Mouse (Mus musculus): Measurements from ENCODE around the gene B4gat1. TPM values are rescaled to one million over a fixed set of nuclear protein-coding genes. Genes with fewer than 3 reads are reported as not detected.

B4gat1 gene
- polyA plus RNA-seq, 1 experiment from 2014 or later, result 41.6 TPM

DNA sequence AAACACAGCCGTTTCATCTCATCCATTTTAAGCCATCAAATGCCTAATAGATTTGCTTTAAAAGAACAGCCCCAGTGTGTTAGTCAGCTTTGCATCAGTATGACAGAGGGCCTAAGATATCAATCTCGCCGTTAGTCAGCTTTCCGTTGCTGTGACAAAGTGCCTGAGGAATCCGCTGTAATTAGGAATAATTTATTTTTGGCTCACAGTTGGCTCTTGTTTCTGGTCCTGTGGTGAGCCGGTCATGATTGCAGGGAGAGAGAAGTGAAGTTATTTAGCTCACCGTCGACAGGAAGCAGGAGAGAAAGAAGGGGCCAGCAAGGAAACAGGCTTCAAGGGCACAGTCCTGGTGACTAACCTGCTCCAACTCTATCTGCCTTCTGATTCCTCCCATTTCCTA lies 25.5 kb upstream of the B4gat1 start:
- no peaks in the 10 kb centered on the region for H3K36me3 ChIP-seq
- H3K27ac ChIP-seq, result no peak overlapping the region
- H3K9me3 ChIP-seq, result no peaks in the 10 kb centered on the region
- 78% methylated on average over 8 of the region's 8 CpGs for WGBS
- 0 out of 2 replicates have a peak, but pooled peaks cover 3% of the 10 kb centered on the region for H3K27me3 ChIP-seq (ENCODE audit: insufficient read depth, poor library complexity, severe bottlenecking)
- peaks cover 11% of the 10 kb centered on the region for H3K4me1 ChIP-seq (replicated peaks)
- no peak for DNase-seq (ENCODE audit: low spot score)
- H3K4me3 ChIP-seq, result no peak overlapping the region

DNA sequence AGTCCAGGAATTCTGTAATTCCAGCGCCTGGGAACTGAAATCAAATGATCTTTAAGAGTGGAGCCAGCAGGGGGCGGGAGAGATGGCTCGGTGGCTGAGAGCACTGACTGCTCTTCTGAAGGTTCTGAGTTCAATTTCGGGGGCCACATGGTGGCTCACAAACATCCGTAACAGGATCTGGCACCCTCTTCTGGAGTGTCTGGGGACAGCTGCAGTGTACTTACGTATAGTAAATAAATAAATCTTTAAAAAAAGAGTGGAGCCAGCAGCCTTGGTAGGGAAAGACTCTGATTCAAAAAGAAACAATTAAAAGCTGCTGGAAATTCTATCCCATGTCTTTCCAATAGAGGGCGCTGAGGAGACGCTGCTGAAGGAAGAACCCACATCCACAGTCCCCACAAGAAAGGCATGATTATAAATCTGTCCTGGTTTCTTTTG lies 23.6 kb upstream of the B4gat1 start:
- Histone ChIP-seq H3K27me3 (ENCODE audit: insufficient read depth, poor library complexity, severe bottlenecking) (0 out of 2 replicates have a peak, but pooled peaks cover 3% of the 10 kb centered on the region), H3K4me3 (no peak overlapping the region), H3K9me3 (no peaks in the 10 kb centered on the region), H3K27ac (no peak overlapping the region), H3K4me1 (replicated peaks) (peaks cover 11% of the 10 kb centered on the region), H3K36me3 (no peaks in the 10 kb centered on the region)
- WGBS, result 21% methylated on average over 8 of the region's 8 CpGs
- DNase-seq (ENCODE audit: low spot score), result peak; percentile 40

DNA sequence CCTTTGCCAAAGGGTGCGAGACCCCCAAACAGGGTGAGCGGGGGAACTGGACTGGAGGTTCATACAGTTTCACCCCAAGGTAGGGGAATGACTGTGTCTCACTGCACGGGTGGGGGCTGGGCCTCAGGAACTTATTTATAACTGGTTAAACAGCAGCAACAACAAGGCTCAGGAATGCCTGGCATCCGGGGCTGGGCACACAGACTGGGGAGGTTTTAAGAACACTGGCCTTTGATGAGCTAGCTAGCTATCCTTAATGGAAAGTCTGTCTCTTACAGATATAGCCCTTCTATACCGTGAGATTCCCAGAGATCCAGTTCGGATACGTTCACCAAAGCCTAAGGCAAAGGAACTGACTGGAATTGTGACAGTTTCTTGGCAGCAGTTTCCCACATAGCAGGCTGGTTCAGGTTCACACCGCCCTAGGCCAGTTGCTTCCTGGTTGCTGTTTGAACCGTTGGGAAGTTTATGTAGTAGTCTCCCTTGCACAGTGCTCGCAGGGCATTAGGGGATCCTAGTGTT lies 22.3 kb upstream of the B4gat1 start:
- H3K27ac ChIP-seq, result peak overlapping the region; percentile 45; the same call in 1 of the 2 replicates
- peaks cover 11% of the 10 kb centered on the region for H3K4me1 ChIP-seq (replicated peaks)
- 0 out of 2 replicates have a peak overlapping the region, but pooled peaks have one; percentile 11 for H3K4me3 ChIP-seq

GRCm38 (mm10) chr19:5016782-5017181 lies 21.8 kb upstream of the B4gat1 start:
- H3K4me3 ChIP-seq, result 0 out of 2 replicates have a peak overlapping the region, but pooled peaks have one; percentile 11
- no peaks in the 10 kb centered on the region for H3K36me3 ChIP-seq
- H3K27ac ChIP-seq, result peak overlapping the region; percentile 45; the same call in 1 of the 2 replicates
- WGBS, result 23% methylated on average over 12 of the region's 12 CpGs
- H3K27me3 ChIP-seq (ENCODE audit: insufficient read depth, poor library complexity, severe bottlenecking), result 0 out of 2 replicates have a peak, but pooled peaks cover 3% of the 10 kb centered on the region
- H3K4me1 ChIP-seq (replicated peaks), result peaks cover 11% of the 10 kb centered on the region
- H3K9me3 ChIP-seq, result no peaks in the 10 kb centered on the region
- DNase-seq (ENCODE audit: low spot score), result peak; percentile 80

More for the DNA sequence above, 22.3 kb upstream of the B4gat1 start:
- Histone ChIP-seq H3K36me3 (no peaks in the 10 kb centered on the region), H3K9me3 (no peaks in the 10 kb centered on the region), H3K27me3 (ENCODE audit: insufficient read depth, poor library complexity, severe bottlenecking) (0 out of 2 replicates have a peak, but pooled peaks cover 3% of the 10 kb centered on the region)
- DNase-seq (ENCODE audit: low spot score), result no peak
- 45% methylated on average over 10 of the region's 10 CpGs for WGBS

DNA sequence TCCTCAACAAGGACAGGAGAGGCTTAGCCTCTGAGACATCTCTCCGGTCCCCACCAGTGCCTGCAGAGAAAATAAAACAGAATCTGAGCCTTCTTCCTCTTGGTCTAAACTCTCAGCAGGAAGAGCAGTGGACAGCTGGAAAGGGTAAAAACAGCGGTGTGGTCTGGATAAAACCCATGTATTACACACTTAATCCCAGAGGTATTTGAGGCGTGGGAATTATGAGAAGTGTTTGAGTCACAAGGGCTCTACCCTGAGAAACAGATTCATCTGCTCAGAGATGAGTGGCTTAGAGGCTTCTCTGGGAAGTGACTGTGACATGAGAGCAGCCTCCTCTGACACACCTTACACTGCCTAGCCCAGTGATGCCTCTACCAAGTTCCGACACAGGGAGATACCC lies 21.0 kb upstream of the B4gat1 start:
- WGBS, result 85% methylated on average over 4 of the region's 4 CpGs
- Histone ChIP-seq H3K4me3 (no peak overlapping the region), H3K4me1 (replicated peaks) (peaks cover 11% of the 10 kb centered on the region)

DNA sequence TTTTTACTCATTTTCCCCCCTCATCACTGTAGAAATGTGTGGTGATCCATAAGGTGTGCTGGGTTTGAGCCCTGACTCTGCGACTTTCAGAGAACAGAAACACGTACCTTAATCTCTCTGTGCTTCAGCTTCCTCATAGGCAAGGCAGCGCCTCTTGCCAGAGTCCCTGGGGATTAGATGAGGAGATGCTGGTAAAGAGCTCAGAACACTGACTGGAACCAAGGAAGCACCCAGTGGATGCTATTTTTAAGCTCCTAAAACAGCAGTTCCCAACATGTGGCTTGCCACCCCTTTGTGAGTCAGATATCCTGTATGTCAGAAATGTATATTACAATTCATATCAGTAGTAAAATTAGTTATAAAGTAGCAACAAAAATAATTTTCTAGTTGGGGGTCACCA lies 20.4 kb upstream of the B4gat1 start:
- peaks cover 11% of the 10 kb centered on the region for H3K4me1 ChIP-seq (replicated peaks)
- 74% methylated on average over 3 of the region's 3 CpGs for WGBS

More for the DNA sequence above, 21.0 kb upstream of the B4gat1 start:
- Histone ChIP-seq H3K27me3 (ENCODE audit: insufficient read depth, poor library complexity, severe bottlenecking) (0 out of 2 replicates have a peak, but pooled peaks cover 3% of the 10 kb centered on the region), H3K9me3 (no peaks in the 10 kb centered on the region), H3K36me3 (no peaks in the 10 kb centered on the region), H3K27ac (no peak overlapping the region)
- DNase-seq (ENCODE audit: low spot score), result no peak

GRCm38 (mm10) chr19:5021416-5021815 lies 17.2 kb upstream of the B4gat1 start:
- Histone ChIP-seq H3K4me1 (replicated peaks) (peaks cover 21% of the 10 kb centered on the region), H3K4me3 (no peak overlapping the region), H3K27me3 (ENCODE audit: insufficient read depth, poor library complexity, severe bottlenecking) (0 out of 2 replicates have a peak, but pooled peaks cover 3% of the 10 kb centered on the region), H3K9me3 (no peaks in the 10 kb centered on the region), H3K36me3 (peaks cover 6% of the 10 kb centered on the region), H3K27ac (no peak overlapping the region)
- DNase-seq (ENCODE audit: low spot score), result no peak
- 96% methylated on average over 2 of the region's 2 CpGs for WGBS

More for the DNA sequence above, 20.4 kb upstream of the B4gat1 start:
- H3K27ac ChIP-seq, result no peak overlapping the region
- no peak overlapping the region for H3K4me3 ChIP-seq
- H3K9me3 ChIP-seq, result no peaks in the 10 kb centered on the region
- 0 out of 2 replicates have a peak, but pooled peaks cover 3% of the 10 kb centered on the region for H3K27me3 ChIP-seq (ENCODE audit: insufficient read depth, poor library complexity, severe bottlenecking)
- no peaks in the 10 kb centered on the region for H3K36me3 ChIP-seq
- no peak for DNase-seq (ENCODE audit: low spot score)

DNA sequence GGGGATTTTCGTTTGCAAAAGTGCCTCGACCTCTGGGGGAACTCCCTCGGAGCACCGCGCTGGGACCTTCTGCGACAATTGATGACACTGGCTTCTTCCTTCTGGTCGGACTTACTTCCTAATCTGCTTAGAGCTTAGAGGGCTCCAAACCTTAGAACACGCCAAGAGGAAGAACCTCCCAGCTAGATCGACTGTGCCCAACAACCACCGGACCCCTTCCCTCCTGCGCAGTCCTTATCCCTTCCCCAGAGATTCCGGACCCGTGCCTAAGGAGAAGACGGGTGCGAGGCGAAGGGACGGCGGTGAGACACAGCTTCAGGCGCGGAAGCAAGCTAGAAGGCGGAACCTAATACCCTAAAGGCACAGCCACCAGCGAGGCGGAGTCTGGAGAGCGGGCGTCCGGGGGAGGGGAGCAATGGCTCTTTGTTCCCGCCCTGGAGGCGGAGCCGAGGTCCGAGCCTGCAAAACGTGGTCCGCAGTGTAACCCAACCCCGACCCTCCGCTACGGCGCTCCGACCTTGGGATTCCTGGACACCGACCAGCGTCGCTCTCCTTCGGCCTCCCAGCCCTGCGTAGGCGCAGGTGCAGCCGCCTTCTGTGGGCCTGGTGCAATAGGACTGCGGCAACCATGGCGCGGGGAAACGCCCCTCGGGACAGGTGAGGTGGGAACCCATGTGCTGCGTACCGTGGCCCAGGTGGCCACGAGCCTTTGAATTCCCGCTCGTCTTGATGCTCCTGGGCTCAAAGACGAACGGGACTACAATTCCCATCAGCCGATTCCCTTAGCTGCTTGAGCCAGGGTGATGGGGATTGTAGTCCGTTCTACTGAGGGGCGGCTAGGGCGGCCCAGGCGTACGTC lies 14.8 kb upstream of the B4gat1 start, which contains the start of gene Slc29a2:
Slc29a2 (plus strand) TSS at position 240 of the 859 bp plus-strand sequence.
- peak; percentile 95 for DNase-seq (ENCODE audit: low spot score)
- H3K27ac ChIP-seq, result peak within 1 kb of the TSS; percentile 89
- 0 out of 2 replicates have a peak, but pooled peaks cover 3% of the 10 kb centered on the region for H3K27me3 ChIP-seq (ENCODE audit: insufficient read depth, poor library complexity, severe bottlenecking)
- peaks cover 27% of the 10 kb centered on the region for H3K36me3 ChIP-seq
- peak within 1 kb of the TSS; percentile 62 for H3K4me3 ChIP-seq
- WGBS, result under 1% methylated on average over 62 of the region's 62 CpGs
- H3K9me3 ChIP-seq, result no peaks in the 10 kb centered on the region
- peaks cover 18% of the 10 kb centered on the region for H3K4me1 ChIP-seq (replicated peaks)

DNA sequence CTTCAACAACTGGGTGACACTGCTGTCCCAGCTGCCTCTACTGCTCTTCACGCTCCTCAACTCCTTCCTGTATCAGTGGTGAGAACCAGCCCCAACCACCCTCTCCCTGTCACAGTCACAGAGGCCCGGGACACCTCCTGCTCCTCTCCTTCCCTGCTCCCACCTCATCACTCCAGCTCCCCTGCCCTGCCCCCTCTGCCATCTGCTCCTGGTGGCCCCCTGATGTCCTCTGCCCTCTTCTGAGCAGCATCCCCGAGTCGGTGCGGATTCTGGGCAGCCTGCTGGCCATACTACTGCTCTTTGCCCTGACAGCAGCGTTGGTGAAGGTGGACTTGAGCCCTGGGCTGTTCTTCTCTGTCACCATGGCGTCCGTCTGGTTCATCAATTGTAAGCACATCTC lies 12.5 kb upstream of the B4gat1 start:
- Histone ChIP-seq H3K36me3 (peaks cover 50% of the 10 kb centered on the region), H3K4me3 (no peak overlapping the region), H3K4me1 (replicated peaks) (peaks cover 18% of the 10 kb centered on the region), H3K9me3 (no peaks in the 10 kb centered on the region), H3K27ac (no peak overlapping the region), H3K27me3 (ENCODE audit: insufficient read depth, poor library complexity, severe bottlenecking) (0 out of 2 replicates have a peak, but pooled peaks cover 3% of the 10 kb centered on the region)
- DNase-seq (ENCODE audit: low spot score), result no peak
- 87% methylated on average over 8 of the region's 8 CpGs for WGBS

- H3K9me3 ChIP-seq, result no peaks in the 10 kb centered on the region
- WGBS, result 70% methylated on average over 3 of the region's 3 CpGs
- peaks cover 3% of the 10 kb centered on the region for H3K4me1 ChIP-seq (replicated peaks)
- H3K27ac ChIP-seq, result no peak overlapping the region
- no peak overlapping the region for H3K4me3 ChIP-seq
- peaks cover 43% of the 10 kb centered on the region for H3K36me3 ChIP-seq
- H3K27me3 ChIP-seq (ENCODE audit: insufficient read depth, poor library complexity, severe bottlenecking), result no peaks in the 10 kb centered on the region
- DNase-seq (ENCODE audit: low spot score), result no peak
These were observed 5.9 kb upstream of the B4gat1 start for GRCm38 (mm10) chr19:5032686-5033085.

- H3K27ac ChIP-seq, result no peak overlapping the region
- no peaks in the 10 kb centered on the region for H3K9me3 ChIP-seq
- DNase-seq (ENCODE audit: low spot score), result no peak
- peaks cover 8% of the 10 kb centered on the region for H3K36me3 ChIP-seq
- H3K27me3 ChIP-seq (ENCODE audit: insufficient read depth, poor library complexity, severe bottlenecking), result peaks cover 9% of the 10 kb centered on the region
- 85% methylated on average over 4 of the region's 4 CpGs for WGBS
- H3K4me1 ChIP-seq (replicated peaks), result peaks cover 31% of the 10 kb centered on the region
- H3K4me3 ChIP-seq, result no peak overlapping the region
These were observed 2.0 kb upstream of the B4gat1 start for GRCm38 (mm10) chr19:5036577-5036976.

GRCm38 (mm10) chr19:5037678-5038571 lies 701 bp upstream of the B4gat1 start:
- DNase-seq (ENCODE audit: low spot score), result peak; percentile 90
- Histone ChIP-seq H3K36me3 (peaks cover 5% of the 10 kb centered on the region; the same call in 1 of the 2 replicates), H3K27me3 (ENCODE audit: insufficient read depth, poor library complexity, severe bottlenecking) (peaks cover 9% of the 10 kb centered on the region), H3K4me3 (peak overlapping the region; percentile 66), H3K27ac (peak overlapping the region; percentile 93), H3K4me1 (replicated peaks) (peaks cover 43% of the 10 kb centered on the region), H3K9me3 (no peaks in the 10 kb centered on the region)
- WGBS, result 6% methylated on average over 32 of the region's 32 CpGs

All from hindbrain, embryonic 10.5 days (tissue).